Mouse (Mus musculus) erythroblast, embryonic 14.5 days (primary cell): Measurements from ENCODE around the gene Fpgs. TPM values are rescaled to one million over a fixed set of nuclear protein-coding genes. Genes with fewer than 3 reads are reported as not detected.

Source experiments
- H3K27me3 ChIP-seq: 2 replicates; pipeline ENCODE4 v1.6.1; 2012; ENCODE audit warnings: inconsistent platforms; ENCODE audit not compliant: control insufficient read depth
- H3K36me3 ChIP-seq: 2 replicates; pipeline ENCODE4 v1.6.1; 2012; ENCODE audit warnings: mild to moderate bottlenecking, inconsistent platforms; ENCODE audit not compliant: control insufficient read depth
- H3K4me1 ChIP-seq: 2 replicates; pipeline ENCODE4 v1.6.1; 2012; ENCODE audit warnings: inconsistent platforms; ENCODE audit not compliant: control insufficient read depth
- H3K4me3 ChIP-seq: replicated peaks from 2 replicates; pipeline ENCODE3; 2012; ENCODE audit warnings: moderate library complexity, mild to moderate bottlenecking, inconsistent platforms
- H3K9me3 ChIP-seq: 2 replicates; pipeline ENCODE4 v1.6.1; 2012; ENCODE audit warnings: low read length, inconsistent platforms, mixed read lengths; ENCODE audit not compliant: control insufficient read depth
- GATA1 ChIP-seq: IDR thresholded peaks from 2 replicates; pipeline ENCODE4 v1.6.1; 2012; ENCODE audit warnings: low read length, inconsistent platforms, mixed read lengths
- TAL1 ChIP-seq: IDR thresholded peaks from 3 replicates; pipeline ENCODE4 v1.6.1; 2012; ENCODE audit warnings: low read length, inconsistent platforms, mixed read lengths
- polyA plus RNA-seq: library from polyadenylated mRNA; stranded (reverse); fragments of >175 nt; gene quantifications from 2 replicates; pipeline ENCODE4 v1.2.3, GENCODE M21; 2012

Gene Fpgs
- polyA plus RNA-seq, 1 experiment: 1.0 TPM

- peaks cover 22% of the 10 kb centered on the region for H3K27me3 ChIP-seq
- H3K9me3 ChIP-seq: no peaks in the 10 kb centered on the region
- TF ChIP-seq GATA1: no peak
- no peak for TF ChIP-seq TAL1
- H3K36me3 ChIP-seq: no peaks in the 10 kb centered on the region
- H3K4me3 ChIP-seq: no peak within 1 kb of the TSS
- peaks cover 6% of the 10 kb centered on the region for H3K4me1 ChIP-seq
Measured at GRCm38 (mm10) chr2:32740916-32741272, 36.9 kb upstream of the Fpgs start, which contains the start of gene 6330409D20Rik. Gene 6330409D20Rik, minus strand, starts transcription at chr2:32741016.

GRCm38 (mm10) chr2:32739311-32739710, 35.4 kb upstream of the Fpgs start:
- TF ChIP-seq TAL1: no peak
- no peak for TF ChIP-seq GATA1
- Histone ChIP-seq H3K4me3 (no peak overlapping the region), H3K36me3 (no peaks in the 10 kb centered on the region), H3K9me3 (no peaks in the 10 kb centered on the region), H3K27me3 (peaks cover 22% of the 10 kb centered on the region), H3K4me1 (peaks cover 6% of the 10 kb centered on the region)

- Histone ChIP-seq H3K9me3 (no peaks in the 10 kb centered on the region), H3K27me3 (peaks cover 12% of the 10 kb centered on the region), H3K4me3 (no peak overlapping the region), H3K36me3 (no peaks in the 10 kb centered on the region), H3K4me1 (peaks cover 6% of the 10 kb centered on the region)
- TF ChIP-seq GATA1 (no peak), TAL1 (no peak)
Measured at GRCm38 (mm10) chr2:32737008-32737407, 33.1 kb upstream of the Fpgs start.

- Histone ChIP-seq H3K27me3 (peaks cover 5% of the 10 kb centered on the region), H3K4me3 (no peak overlapping the region), H3K9me3 (no peaks in the 10 kb centered on the region), H3K4me1 (peaks cover 5% of the 10 kb centered on the region), H3K36me3 (no peaks in the 10 kb centered on the region)
- TF ChIP-seq TAL1: no peak
- no peak for TF ChIP-seq GATA1
Measured at GRCm38 (mm10) chr2:32736306-32736829, 32.4 kb upstream of the Fpgs start.

DNA sequence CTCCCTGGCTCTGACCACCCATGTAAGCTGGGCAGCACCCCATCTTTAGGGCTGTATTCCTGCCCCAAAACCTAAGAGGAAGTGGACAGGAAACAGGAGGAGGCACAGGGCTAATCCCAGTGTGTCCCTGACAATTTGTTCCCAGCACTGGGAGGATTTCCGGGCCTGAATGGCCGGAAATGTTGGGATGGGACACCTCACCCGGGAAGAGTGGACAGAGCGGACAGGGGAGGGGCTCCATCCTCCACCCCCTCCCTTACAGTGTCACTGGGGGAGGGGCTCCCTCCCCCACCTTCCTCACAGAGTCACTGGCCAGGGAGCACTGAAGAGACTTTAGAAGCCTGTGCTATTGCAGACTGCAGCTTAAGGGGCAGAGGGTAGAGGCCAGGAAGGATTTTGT, 31.0 kb upstream of the Fpgs start:
- H3K27me3 ChIP-seq: no peaks in the 10 kb centered on the region
- H3K4me3 ChIP-seq: no peak overlapping the region
- no peaks in the 10 kb centered on the region for H3K9me3 ChIP-seq
- TF ChIP-seq TAL1 (no peak), GATA1 (no peak)
- no peaks in the 10 kb centered on the region for H3K36me3 ChIP-seq
- peaks cover 3% of the 10 kb centered on the region; the same call in 1 of the 2 replicates for H3K4me1 ChIP-seq

GRCm38 (mm10) chr2:32734480-32734879, 30.5 kb upstream of the Fpgs start:
- no peaks in the 10 kb centered on the region for H3K27me3 ChIP-seq
- H3K9me3 ChIP-seq: no peaks in the 10 kb centered on the region
- H3K4me1 ChIP-seq: peaks cover 3% of the 10 kb centered on the region; the same call in 1 of the 2 replicates
- TF ChIP-seq GATA1 (no peak), TAL1 (no peak)
- H3K36me3 ChIP-seq: no peaks in the 10 kb centered on the region
- no peak overlapping the region for H3K4me3 ChIP-seq

DNA sequence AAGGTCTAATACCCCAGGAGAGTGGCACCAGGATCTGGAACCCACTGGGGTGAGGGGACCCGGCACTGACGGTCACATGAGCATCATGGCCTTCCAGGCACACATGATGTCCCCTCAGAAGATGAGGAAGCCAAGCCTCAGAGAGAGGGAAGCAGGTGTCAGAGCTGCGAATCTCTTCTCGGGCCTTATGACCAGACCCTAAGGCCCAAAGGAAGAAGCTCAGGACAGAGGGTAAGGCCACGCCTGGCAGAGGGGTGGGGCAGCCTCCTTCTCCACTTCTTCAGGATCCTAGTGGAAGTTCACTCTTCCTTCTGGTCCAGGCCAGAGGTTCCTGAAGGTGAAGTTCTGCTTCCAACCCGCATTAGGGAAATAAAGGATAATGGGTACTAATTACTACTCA, 28.8 kb upstream of the Fpgs start:
- no peak for TF ChIP-seq GATA1
- no peak for TF ChIP-seq TAL1
- Histone ChIP-seq H3K36me3 (no peaks in the 10 kb centered on the region), H3K27me3 (no peaks in the 10 kb centered on the region), H3K4me3 (no peak overlapping the region), H3K9me3 (no peaks in the 10 kb centered on the region), H3K4me1 (peaks cover 3% of the 10 kb centered on the region)

DNA sequence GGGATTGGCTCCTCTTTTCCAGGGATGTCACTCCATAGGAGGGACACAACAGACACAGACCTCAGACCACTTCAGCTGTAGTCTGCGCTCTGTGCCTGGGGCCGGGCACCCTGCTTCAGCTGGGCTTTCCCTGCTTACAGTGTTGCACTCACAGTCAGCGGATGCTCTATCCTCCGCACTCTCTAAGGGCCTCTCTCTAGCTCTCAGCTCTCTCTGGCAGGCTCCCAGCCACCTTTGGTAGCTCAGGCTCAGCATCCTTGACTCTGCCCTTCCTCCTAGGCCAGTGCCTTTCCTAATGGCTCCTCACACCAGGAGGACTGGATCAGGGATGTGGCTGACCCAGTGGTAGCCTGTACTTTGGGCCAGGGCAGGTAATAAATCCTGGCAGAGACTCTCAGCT, 28.0 kb upstream of the Fpgs start:
- no peaks in the 10 kb centered on the region for H3K36me3 ChIP-seq
- no peak for TF ChIP-seq GATA1
- no peak for TF ChIP-seq TAL1
- peaks cover 10% of the 10 kb centered on the region for H3K4me1 ChIP-seq
- no peak overlapping the region for H3K4me3 ChIP-seq
- no peaks in the 10 kb centered on the region for H3K27me3 ChIP-seq
- no peaks in the 10 kb centered on the region for H3K9me3 ChIP-seq

GRCm38 (mm10) chr2:32730854-32731253, 26.9 kb upstream of the Fpgs start:
- Histone ChIP-seq H3K4me1 (peaks cover 7% of the 10 kb centered on the region), H3K27me3 (no peaks in the 10 kb centered on the region), H3K9me3 (no peaks in the 10 kb centered on the region), H3K4me3 (no peak overlapping the region), H3K36me3 (no peaks in the 10 kb centered on the region)
- TF ChIP-seq GATA1: no peak
- TF ChIP-seq TAL1: no peak

- Histone ChIP-seq H3K4me3 (no peak overlapping the region), H3K9me3 (no peaks in the 10 kb centered on the region), H3K27me3 (no peaks in the 10 kb centered on the region), H3K4me1 (peaks cover 7% of the 10 kb centered on the region), H3K36me3 (no peaks in the 10 kb centered on the region)
- TF ChIP-seq GATA1: no peak
Measured at GRCm38 (mm10) chr2:32729547-32729946, 25.6 kb upstream of the Fpgs start.

GRCm38 (mm10) chr2:32728463-32728862, 24.5 kb upstream of the Fpgs start:
- Histone ChIP-seq H3K4me3 (no peak overlapping the region), H3K36me3 (no peaks in the 10 kb centered on the region), H3K9me3 (no peaks in the 10 kb centered on the region), H3K27me3 (no peaks in the 10 kb centered on the region), H3K4me1 (peaks cover 7% of the 10 kb centered on the region)
- TF ChIP-seq TAL1 (no peak), GATA1 (no peak)
